Mouse (Mus musculus): ENCODE results near the gene Nsrp1. TPM values are rescaled to one million over a fixed set of nuclear protein-coding genes. Genes with fewer than 3 reads are reported as not detected.

The Nsrp1 gene
- polyA plus RNA-seq, 1 experiment from 2014 or later: 51.0 TPM

- Histone ChIP-seq H3K4me1 (ENCODE audit: control insufficient read depth, insufficient read depth, low read length) (no peaks in the 10 kb centered on the region), H3K4me3 (ENCODE audit: low read depth, low read length) (no peak overlapping the region), H3K9ac (ENCODE audit: low read length) (no peak overlapping the region), H3K36me3 (ENCODE audit: control insufficient read depth, insufficient read depth, low read length) (no peaks in the 10 kb centered on the region), H3K27me3 (replicated peaks; ENCODE audit: control insufficient read depth, insufficient read depth, low read length) (no peaks in the 10 kb centered on the region), H3K4me2 (ENCODE audit: low read length) (no peak overlapping the region), H3K9me3 (replicated peaks; ENCODE audit: control insufficient read depth, low read length) (no peaks in the 10 kb centered on the region), H3K27ac (ENCODE audit: low read depth, low read length) (no peak overlapping the region)
- ATAC-seq (no peak), DNase-seq (ENCODE audit: low spot score) (peak; percentile 19)
- 55% methylated on average over 3 of the region's 3 CpGs for WGBS
These were observed 18.3 kb upstream of the Nsrp1 start for GRCm38 (mm10) chr11:77096581-77096980.

- no peaks in the 10 kb centered on the region for H3K9me3 ChIP-seq (replicated peaks; ENCODE audit: control insufficient read depth, low read length)
These were observed 17.0 kb upstream of the Nsrp1 start for GRCm38 (mm10) chr11:77095206-77095605.

GRCm38 (mm10) chr11:77094136-77094535 is 15.9 kb upstream of the Nsrp1 start:
- Histone ChIP-seq H3K27ac (ENCODE audit: low read depth, low read length) (no peak overlapping the region), H3K27me3 (replicated peaks; ENCODE audit: control insufficient read depth, insufficient read depth, low read length) (no peaks in the 10 kb centered on the region), H3K9ac (ENCODE audit: low read length) (no peak overlapping the region), H3K4me2 (ENCODE audit: low read length) (no peak overlapping the region), H3K9me3 (replicated peaks; ENCODE audit: control insufficient read depth, low read length) (no peaks in the 10 kb centered on the region), H3K36me3 (ENCODE audit: control insufficient read depth, insufficient read depth, low read length) (no peaks in the 10 kb centered on the region), H3K4me1 (ENCODE audit: control insufficient read depth, insufficient read depth, low read length) (no peaks in the 10 kb centered on the region), H3K4me3 (ENCODE audit: low read depth, low read length) (no peak overlapping the region)
- 73% methylated on average over 8 of the region's 8 CpGs for WGBS
- ATAC-seq: no peak
- no peak for DNase-seq (ENCODE audit: low spot score)

More at GRCm38 (mm10) chr11:77095206-77095605, 17.0 kb upstream of the Nsrp1 start:
- Histone ChIP-seq H3K27me3 (replicated peaks; ENCODE audit: control insufficient read depth, insufficient read depth, low read length) (no peaks in the 10 kb centered on the region), H3K27ac (ENCODE audit: low read depth, low read length) (no peak overlapping the region), H3K9ac (ENCODE audit: low read length) (no peak overlapping the region), H3K4me2 (ENCODE audit: low read length) (no peak overlapping the region), H3K4me1 (ENCODE audit: control insufficient read depth, insufficient read depth, low read length) (no peaks in the 10 kb centered on the region), H3K4me3 (ENCODE audit: low read depth, low read length) (no peak overlapping the region), H3K36me3 (ENCODE audit: control insufficient read depth, insufficient read depth, low read length) (no peaks in the 10 kb centered on the region)
- DNase-seq (ENCODE audit: low spot score) (no peak), ATAC-seq (no peak)
- 52% methylated on average over 10 of the region's 10 CpGs for WGBS

GRCm38 (mm10) chr11:77093208-77093607 is 15.0 kb upstream of the Nsrp1 start:
- H3K4me3 ChIP-seq (ENCODE audit: low read depth, low read length): no peak overlapping the region
- WGBS: under 1% methylated on average over 11 of the region's 11 CpGs
- peak; percentile 74 for DNase-seq (ENCODE audit: low spot score)

GRCm38 (mm10) chr11:77089162-77089561 is 10.9 kb upstream of the Nsrp1 start:
- no peak overlapping the region for H3K27ac ChIP-seq (ENCODE audit: low read depth, low read length)
- H3K4me1 ChIP-seq (ENCODE audit: control insufficient read depth, insufficient read depth, low read length): no peaks in the 10 kb centered on the region
- 85% methylated on average over 2 of the region's 2 CpGs for WGBS
- no peaks in the 10 kb centered on the region for H3K9me3 ChIP-seq (replicated peaks; ENCODE audit: control insufficient read depth, low read length)
- no peak overlapping the region for H3K9ac ChIP-seq (ENCODE audit: low read length)
- DNase-seq (ENCODE audit: low spot score) (no peak), ATAC-seq (no peak)
- no peak overlapping the region for H3K4me3 ChIP-seq (ENCODE audit: low read depth, low read length)
- H3K36me3 ChIP-seq (ENCODE audit: control insufficient read depth, insufficient read depth, low read length): no peaks in the 10 kb centered on the region
- no peaks in the 10 kb centered on the region for H3K27me3 ChIP-seq (replicated peaks; ENCODE audit: control insufficient read depth, insufficient read depth, low read length)
- H3K4me2 ChIP-seq (ENCODE audit: low read length): no peak overlapping the region

More at GRCm38 (mm10) chr11:77093208-77093607, 15.0 kb upstream of the Nsrp1 start:
- Histone ChIP-seq H3K9me3 (replicated peaks; ENCODE audit: control insufficient read depth, low read length) (no peaks in the 10 kb centered on the region), H3K9ac (ENCODE audit: low read length) (no peak overlapping the region), H3K4me2 (ENCODE audit: low read length) (peak overlapping the region; percentile 29), H3K4me1 (ENCODE audit: control insufficient read depth, insufficient read depth, low read length) (no peaks in the 10 kb centered on the region), H3K27me3 (replicated peaks; ENCODE audit: control insufficient read depth, insufficient read depth, low read length) (no peaks in the 10 kb centered on the region), H3K36me3 (ENCODE audit: control insufficient read depth, insufficient read depth, low read length) (no peaks in the 10 kb centered on the region), H3K27ac (ENCODE audit: low read depth, low read length) (no peak overlapping the region)
- no peak for ATAC-seq

GRCm38 (mm10) chr11:77087004-77087403 is 8.8 kb upstream of the Nsrp1 start:
- DNase-seq (ENCODE audit: low spot score) (no peak), ATAC-seq (no peak)
- Histone ChIP-seq H3K27me3 (replicated peaks; ENCODE audit: control insufficient read depth, insufficient read depth, low read length) (no peaks in the 10 kb centered on the region), H3K36me3 (ENCODE audit: control insufficient read depth, insufficient read depth, low read length) (no peaks in the 10 kb centered on the region), H3K27ac (ENCODE audit: low read depth, low read length) (no peak overlapping the region), H3K9me3 (replicated peaks; ENCODE audit: control insufficient read depth, low read length) (no peaks in the 10 kb centered on the region), H3K4me3 (ENCODE audit: low read depth, low read length) (no peak overlapping the region), H3K9ac (ENCODE audit: low read length) (no peak overlapping the region), H3K4me1 (ENCODE audit: control insufficient read depth, insufficient read depth, low read length) (no peaks in the 10 kb centered on the region), H3K4me2 (ENCODE audit: low read length) (no peak overlapping the region)
- WGBS: 83% methylated on average over 2 of the region's 2 CpGs

- Histone ChIP-seq H3K4me2 (ENCODE audit: low read length) (no peak overlapping the region), H3K4me3 (ENCODE audit: low read depth, low read length) (no peak overlapping the region), H3K27me3 (replicated peaks; ENCODE audit: control insufficient read depth, insufficient read depth, low read length) (no peaks in the 10 kb centered on the region), H3K27ac (ENCODE audit: low read depth, low read length) (no peak overlapping the region), H3K9me3 (replicated peaks; ENCODE audit: control insufficient read depth, low read length) (no peaks in the 10 kb centered on the region), H3K9ac (ENCODE audit: low read length) (no peak overlapping the region), H3K4me1 (ENCODE audit: control insufficient read depth, insufficient read depth, low read length) (no peaks in the 10 kb centered on the region), H3K36me3 (ENCODE audit: control insufficient read depth, insufficient read depth, low read length) (no peaks in the 10 kb centered on the region)
- no peak for ATAC-seq
- no peak for DNase-seq (ENCODE audit: low spot score)
- WGBS: 65% methylated on average over 5 of the region's 5 CpGs
These were observed 5.9 kb upstream of the Nsrp1 start for GRCm38 (mm10) chr11:77084001-77084682.

GRCm38 (mm10) chr11:77079361-77079760 is 1.1 kb upstream of the Nsrp1 start:
- H3K27me3 ChIP-seq (replicated peaks; ENCODE audit: control insufficient read depth, insufficient read depth, low read length): no peaks in the 10 kb centered on the region
- H3K4me1 ChIP-seq (ENCODE audit: control insufficient read depth, insufficient read depth, low read length): no peaks in the 10 kb centered on the region
- no peak overlapping the region for H3K9ac ChIP-seq (ENCODE audit: low read length)
- 94% methylated on average over 1 of the region's 1 CpGs for WGBS
- ATAC-seq (no peak), DNase-seq (ENCODE audit: low spot score) (no peak)
- H3K27ac ChIP-seq (ENCODE audit: low read depth, low read length): no peak overlapping the region
- no peak overlapping the region for H3K4me2 ChIP-seq (ENCODE audit: low read length)
- peaks cover 7% of the 10 kb centered on the region for H3K36me3 ChIP-seq (ENCODE audit: control insufficient read depth, insufficient read depth, low read length)
- H3K9me3 ChIP-seq (replicated peaks; ENCODE audit: control insufficient read depth, low read length): no peaks in the 10 kb centered on the region
- no peak overlapping the region for H3K4me3 ChIP-seq (ENCODE audit: low read depth, low read length)

GRCm38 (mm10) chr11:77077792-77078191 is 443 bp downstream of the Nsrp1 start:
- peak; percentile 6; the same call in 1 of the 2 replicates for ATAC-seq
- no peaks in the 10 kb centered on the region for H3K4me1 ChIP-seq (ENCODE audit: control insufficient read depth, insufficient read depth, low read length)
- WGBS: 3% methylated on average over 16 of the region's 16 CpGs
- peak overlapping the region; percentile 93 for H3K27ac ChIP-seq (ENCODE audit: low read depth, low read length)
- peak overlapping the region; percentile 85 for H3K4me3 ChIP-seq (ENCODE audit: low read depth, low read length)
- DNase-seq (ENCODE audit: low spot score): peak; percentile 9
- H3K4me2 ChIP-seq (ENCODE audit: low read length): peak overlapping the region; percentile 92
- no peaks in the 10 kb centered on the region for H3K9me3 ChIP-seq (replicated peaks; ENCODE audit: control insufficient read depth, low read length)
- H3K27me3 ChIP-seq (replicated peaks; ENCODE audit: control insufficient read depth, insufficient read depth, low read length): no peaks in the 10 kb centered on the region
- H3K36me3 ChIP-seq (ENCODE audit: control insufficient read depth, insufficient read depth, low read length): peaks cover 15% of the 10 kb centered on the region
- peak overlapping the region; percentile 85 for H3K9ac ChIP-seq (ENCODE audit: low read length)
